Mouse (Mus musculus) left cerebral cortex, adult 2 months (tissue): Measurements from ENCODE around the gene Ankrd61. TPM values are rescaled to one million over a fixed set of nuclear protein-coding genes. Genes with fewer than 3 reads are reported as not detected.

Source experiments
- DNase-seq, 2 experiments: peaks; one replicate each; pipeline ENCODE4 v3.0.0; 2021 to 2022; ENCODE audit warnings: low spot score in 2 of 2, mixed read lengths in 1 of 2; ENCODE audit errors: extremely low spot score in 1 of 2
- H3K27ac ChIP-seq: fragments of 200-600 bp; 2 replicates; pipeline ENCODE4 v1.8.1; 2022
- H3K4me3 ChIP-seq: fragments of 200-600 bp; 2 replicates; pipeline ENCODE4 v1.8.1; 2022
- CTCF ChIP-seq: fragments of 200-600 bp; IDR thresholded peaks from 2 replicates; pipeline ENCODE4 v1.8.1; 2022; ENCODE audit warnings: antibody characterized with exemption, mild to moderate bottlenecking, moderate library complexity
- intact Hi-C: fragments of 180-260 bp; cut with DNase I; formaldehyde crosslinking; loops from one replicate; pipeline ENCODE4 v1.15.1; 2025
- total RNA-seq, 2 experiments: library from RNA; stranded (reverse); gene quantifications; 2 replicates each; pipeline ENCODE4 v1.2.3; 2021

Ankrd61 gene
- total RNA-seq, 2 experiments from 2014 or later: not detected

- no peak overlapping the region for H3K27ac ChIP-seq
- no peak overlapping the region for H3K4me3 ChIP-seq
- intact Hi-C loops: no loop called here
- no peak for TF ChIP-seq CTCF
- DNase-seq: no peak
These were observed 27.4 kb upstream of the Ankrd61 start for GRCm38 (mm10) chr5:143924781-143925452.

GRCm38 (mm10) chr5:143918120-143918519 is 20.6 kb upstream of the Ankrd61 start:
- H3K27ac ChIP-seq: no peak overlapping the region
- no peak overlapping the region for H3K4me3 ChIP-seq
- DNase-seq: no peak
- intact Hi-C loops: no loop called here
- TF ChIP-seq CTCF: no peak

- Histone ChIP-seq H3K4me3 (no peak overlapping the region), H3K27ac (no peak overlapping the region)
- intact Hi-C loops: no loop called here
- peak; percentile 52 for TF ChIP-seq CTCF
- no peak for DNase-seq
These were observed 19.9 kb upstream of the Ankrd61 start for GRCm38 (mm10) chr5:143917418-143917817.

- no peak for TF ChIP-seq CTCF
- Histone ChIP-seq H3K4me3 (no peak overlapping the region), H3K27ac (no peak overlapping the region)
- no peak for DNase-seq
- intact Hi-C loops: no loop called here
These were observed 18.7 kb upstream of the Ankrd61 start for GRCm38 (mm10) chr5:143916221-143916620.

GRCm38 (mm10) chr5:143909417-143910400 is 12.2 kb upstream of the Ankrd61 start, which contains the start of the genes Aimp2 and Pms2:
Gene Aimp2, minus strand, starts transcription at chr5:143909847.
Gene Pms2, plus strand, starts transcription at chr5:143909964.
- peak; percentile 94 to 96 for DNase-seq
- intact Hi-C loops: loop anchor here (1.0 kb wide), 1 partner anchor 66 kb away; no protein-coding TSS in a partner anchor
- TF ChIP-seq CTCF: no peak
- Histone ChIP-seq H3K27ac (peak within 1 kb of the TSS; percentile 92), H3K4me3 (peak within 1 kb of the TSS; percentile 91)

- Histone ChIP-seq H3K27ac (peak overlapping the region; percentile 92), H3K4me3 (peak overlapping the region; percentile 91)
- no peak for DNase-seq
- TF ChIP-seq CTCF: no peak
- intact Hi-C loops: loop anchor here (1.0 kb wide), 1 partner anchor 66 kb away; no protein-coding TSS in a partner anchor
These were observed 11.4 kb upstream of the Ankrd61 start for GRCm38 (mm10) chr5:143908926-143909325.

- no peak overlapping the region for H3K27ac ChIP-seq
These were observed 8.9 kb upstream of the Ankrd61 start for GRCm38 (mm10) chr5:143906429-143906828.

GRCm38 (mm10) chr5:143903813-143904212 is 6.3 kb upstream of the Ankrd61 start:
- intact Hi-C loops: no loop called here
- Histone ChIP-seq H3K27ac (no peak overlapping the region), H3K4me3 (no peak overlapping the region)
- TF ChIP-seq CTCF: no peak
- no peak for DNase-seq

More at GRCm38 (mm10) chr5:143906429-143906828, 8.9 kb upstream of the Ankrd61 start:
- no peak for TF ChIP-seq CTCF
- DNase-seq: no peak
- intact Hi-C loops: no loop called here
- H3K4me3 ChIP-seq: no peak overlapping the region

- DNase-seq: peak in 1 of 2 experiments; percentile 34
- Histone ChIP-seq H3K4me3 (no peak overlapping the region), H3K27ac (peak overlapping the region; percentile 15; the same call in 1 of the 2 replicates)
- intact Hi-C loops: no loop called here
- no peak for TF ChIP-seq CTCF
These were observed 4.6 kb upstream of the Ankrd61 start for GRCm38 (mm10) chr5:143902111-143902510.

GRCm38 (mm10) chr5:143893396-143893795 is 4.1 kb downstream of the Ankrd61 start:
- TF ChIP-seq CTCF: no peak
- intact Hi-C loops: no loop called here
- DNase-seq: no peak
- H3K27ac ChIP-seq: no peak overlapping the region
- H3K4me3 ChIP-seq: no peak overlapping the region

GRCm38 (mm10) chr5:143892255-143892886 is 5.1 kb downstream of the Ankrd61 start:
- no peak for DNase-seq
- peak; percentile 44 for TF ChIP-seq CTCF

More at GRCm38 (mm10) chr5:143892255-143892886, 5.1 kb downstream of the Ankrd61 start:
- intact Hi-C loops: no loop called here
- Histone ChIP-seq H3K4me3 (no peak overlapping the region), H3K27ac (no peak overlapping the region)
